ENCODE assay signal across 22 mouse cellular contexts in genomic region chr10:24719383-24719782, GRCm38 (mm10). TPM values are rescaled to one million over a fixed set of nuclear protein-coding genes. Genes with fewer than 3 reads are reported as not detected.
DNase-seq lines count a peak whose midpoint lies in the region; ATAC-seq and TF ChIP-seq lines count a peak whose summit lies in the region.
"Had no signal": no experiment of that assay in that cellular context is flagged by ENCODE, and none has a peak within 500 bp of the region (broad histone marks: within the 10 kb centered on the region; RNA-seq: fewer than 3 reads in every experiment).

No protein-coding gene starts in this region.

- H3K4me2 ChIP-seq in midbrain, embryonic 11.5 days, result no peak overlapping the region
- H3K4me2 ChIP-seq in CH12.LX (ENCODE audit: insufficient read depth, low read depth, poor library complexity, severe bottlenecking), result no peak overlapping the region
- no peak overlapping the region for H3K4me2 ChIP-seq in kidney, embryonic 15.5 days

- H3K9me3 ChIP-seq in midbrain, embryonic 11.5 days (ENCODE audit: control insufficient read depth, low read length), result no peaks in the 10 kb centered on the region
- H3K9me3 ChIP-seq in midbrain, embryonic 10.5 days (replicated peaks), result no peaks in the 10 kb centered on the region
- H3K9me3 ChIP-seq in CH12.LX (replicated peaks; ENCODE audit: low read length) (no peaks in the 10 kb centered on the region), MEL (replicated peaks; ENCODE audit: insufficient read depth, low read length) (no peaks in the 10 kb centered on the region)
- H3K9me3 ChIP-seq in kidney, embryonic 15.5 days (replicated peaks), result no peaks in the 10 kb centered on the region
- H3K9me3 ChIP-seq: G1E had no signal

- TF ChIP-seq EP300 in CH12.LX (IDR thresholded peaks at IDR 0.05; ENCODE audit: low read length) (no peak), MEL (IDR thresholded peaks at IDR 0.05; ENCODE audit: low read depth in 1 of 2, low read length in 2 of 2) (no peak)

- TF ChIP-seq POLR2A in CH12.LX (IDR thresholded peaks at IDR 0.05; ENCODE audit: low read depth, low read length) (no peak), MEL (IDR thresholded peaks at IDR 0.05; ENCODE audit: control insufficient read depth in 1 of 2, insufficient read depth in 1 of 2, low read depth in 1 of 2, low read length in 2 of 2, poor library complexity in 1 of 2) (no peak)

- no peak for ATAC-seq in midbrain, embryonic 11.5 days (ENCODE audit: low FRiP score)
- no peak for ATAC-seq in kidney, embryonic 15.5 days (replicated peaks; ENCODE audit: low FRiP score)
- ATAC-seq: activated CD4-positive, CD25-positive, alpha-beta regulatory T cell, adult 4 months; CD4-positive, CD25-positive, alpha-beta regulatory T cell, adult 4 months; Patski had no signal

- no peak overlapping the region for H3K4me3 ChIP-seq in midbrain, embryonic 11.5 days (ENCODE audit: low read depth, low read length)
- H3K4me3 ChIP-seq in midbrain, embryonic 10.5 days, result no peak overlapping the region
- H3K4me3 ChIP-seq in CH12.LX (replicated peaks in 1 of 3; ENCODE audit: low read depth in 2 of 3, low read length in 2 of 3, poor library complexity in 1 of 3) (no peak overlapping the region), MEL (ENCODE audit: control insufficient read depth in 1 of 2, insufficient read depth in 1 of 2, low read depth in 2 of 2, low read length in 2 of 2) (no peak overlapping the region)
- H3K4me3 ChIP-seq in kidney, embryonic 15.5 days (replicated peaks), result no peak overlapping the region

- H3K36me3 ChIP-seq in midbrain, embryonic 11.5 days (ENCODE audit: control insufficient read depth, insufficient read depth, low read length), result no peaks in the 10 kb centered on the region
- H3K36me3 ChIP-seq in midbrain, embryonic 10.5 days, result no peaks in the 10 kb centered on the region
- no peaks in the 10 kb centered on the region for H3K36me3 ChIP-seq in CH12.LX (replicated peaks in 1 of 2; ENCODE audit: control insufficient read depth in 1 of 2, insufficient read depth in 1 of 2, low read length in 1 of 2)
- no peaks in the 10 kb centered on the region for H3K36me3 ChIP-seq in MEL (ENCODE audit: control insufficient read depth in 1 of 2, insufficient read depth in 2 of 2, low read length in 2 of 2)
- H3K36me3 ChIP-seq in kidney, embryonic 15.5 days, result no peaks in the 10 kb centered on the region
- H3K36me3 ChIP-seq: G1E had no signal

- TF ChIP-seq CTCF in CH12.LX (conservative IDR thresholded peaks at IDR 0.05 in 1 of 2, IDR thresholded peaks at IDR 0.05 in 1 of 2; ENCODE audit: low read depth in 2 of 2, low read length in 2 of 2) (no peak), MEL (IDR thresholded peaks at IDR 0.05 in 2 of 3, conservative IDR thresholded peaks at IDR 0.05 in 1 of 3; ENCODE audit: control insufficient read depth in 1 of 3, insufficient read depth in 1 of 3, low read depth in 2 of 3, low read length in 3 of 3, poor library complexity in 1 of 3, severe bottlenecking in 1 of 3) (no peak)

- DNase-seq in midbrain, embryonic 11.5 days (ENCODE audit: low spot score, missing footprints), result peak; percentile 31
- no peak for DNase-seq in midbrain, embryonic 10.5 days (ENCODE audit: low spot score)
- DNase-seq in CH12.LX (ENCODE audit: extremely low read depth), result no peak
- no peak for DNase-seq in MEL (ENCODE audit: low read depth, low spot score)
- DNase-seq in liver, result no peak
- DNase-seq: adrenal gland, adult 2 months; adrenal gland, adult 8-10 months; adrenal gland, postnatal 10 days; adrenal gland, postnatal 14 days; adrenal gland, postnatal 25 days; adrenal gland, postnatal 36 days; B cell, adult 2 months; cerebellum, adult 11 months; cerebellum, adult 11-12 months; cerebellum, adult 18-20 months; cerebellum, adult 2 months; cerebellum, adult 8-10 months had no signal

- no peaks in the 10 kb centered on the region for H3K27me3 ChIP-seq in midbrain, embryonic 11.5 days (ENCODE audit: control insufficient read depth, insufficient read depth, low read length)
- peaks cover 10% of the 10 kb centered on the region; the same call in 1 of the 2 replicates for H3K27me3 ChIP-seq in midbrain, embryonic 10.5 days (ENCODE audit: low read depth, poor library complexity, severe bottlenecking)
- H3K27me3 ChIP-seq in CH12.LX (replicated peaks), result no peaks in the 10 kb centered on the region
- H3K27me3 ChIP-seq in MEL (ENCODE audit: control insufficient read depth in 1 of 2, insufficient read depth in 2 of 2, low read length in 2 of 2), result no peaks in the 10 kb centered on the region
- H3K27me3 ChIP-seq in kidney, embryonic 15.5 days, result no peaks in the 10 kb centered on the region

- dilution Hi-C loops in CH12.LX (cut with MboI; ENCODE audit: extremely low pct_ligation_motif_present, extremely low pct_unique_long_range_greater_than_20kb, low sequenced_read_pairs), result no loop called here

- H3K9ac ChIP-seq in midbrain, embryonic 11.5 days (ENCODE audit: low read length), result no peak overlapping the region
- H3K9ac ChIP-seq in CH12.LX (ENCODE audit: insufficient read depth, low read depth) (no peak overlapping the region), MEL (ENCODE audit: control insufficient read depth, low read depth, low read length, poor library complexity, severe bottlenecking) (no peak overlapping the region)
- H3K9ac ChIP-seq in kidney, embryonic 15.5 days, result no peak overlapping the region

- 85% methylated on average over 4 of the region's 4 CpGs for WGBS in midbrain, embryonic 11.5 days
- 87% methylated on average over 4 of the region's 4 CpGs for WGBS in midbrain, embryonic 10.5 days
- 87% methylated on average over 4 of the region's 4 CpGs for WGBS in kidney, embryonic 15.5 days

- in situ Hi-C loops in CH12.LX (cut with MboI; ENCODE audit: low pct_ligation_motif_present, low pct_unique_long_range_greater_than_20kb, low sequenced_read_pairs), result no loop called here

- no peaks in the 10 kb centered on the region for H3K79me2 ChIP-seq in CH12.LX (replicated peaks; ENCODE audit: control insufficient read depth, extremely low read depth, insufficient read depth, poor library complexity, severe bottlenecking)
- no peaks in the 10 kb centered on the region for H3K79me2 ChIP-seq in MEL (ENCODE audit: control insufficient read depth, insufficient read depth, low read length, poor library complexity)

- 0 out of 2 replicates have a peak, but pooled peaks cover 2% of the 10 kb centered on the region for H3K4me1 ChIP-seq in midbrain, embryonic 11.5 days (ENCODE audit: control insufficient read depth, insufficient read depth, low read length)
- peaks cover 11% of the 10 kb centered on the region for H3K4me1 ChIP-seq in midbrain, embryonic 10.5 days
- H3K4me1 ChIP-seq in CH12.LX (ENCODE audit: control insufficient read depth in 1 of 2, insufficient read depth in 2 of 2) (no peaks in the 10 kb centered on the region), MEL (ENCODE audit: control insufficient read depth in 1 of 2, insufficient read depth in 2 of 2, low read length in 2 of 2) (no peaks in the 10 kb centered on the region)
- H3K4me1 ChIP-seq in kidney, embryonic 15.5 days, result no peaks in the 10 kb centered on the region

- TF ChIP-seq RAD21 in CH12.LX (IDR thresholded peaks at IDR 0.05; ENCODE audit: low read depth, low read length) (no peak), MEL (IDR thresholded peaks at IDR 0.05; ENCODE audit: low read depth, low read length) (no peak)

- no peak overlapping the region for H3K27ac ChIP-seq in midbrain, embryonic 11.5 days (ENCODE audit: low read depth, low read length)
- H3K27ac ChIP-seq in midbrain, embryonic 10.5 days (replicated peaks), result no peak overlapping the region
- H3K27ac ChIP-seq in CH12.LX (ENCODE audit: insufficient read depth, low read depth), result no peak overlapping the region
- no peak overlapping the region for H3K27ac ChIP-seq in MEL (ENCODE audit: control insufficient read depth, low read depth, low read length)
- no peak overlapping the region for H3K27ac ChIP-seq in kidney, embryonic 15.5 days

TF ChIP-seq in CH12.LX, 34 proteins besides CTCF, POLR2A, EP300 and RAD21:
- TF ChIP-seq ZNF384 (IDR thresholded peaks at IDR 0.05; ENCODE audit: low read depth, low read length) (no peak), TBP (conservative IDR thresholded peaks at IDR 0.05; ENCODE audit: low read depth, low read length) (peak; percentile 87)

TF ChIP-seq in MEL, 35 proteins besides CTCF, POLR2A, EP300 and RAD21:
- TF ChIP-seq TBP (IDR thresholded peaks at IDR 0.05; ENCODE audit: low read depth, low read length), result peak; percentile 93
- TF ChIP-seq NELFE (IDR thresholded peaks at IDR 0.05; ENCODE audit: low read depth, low read length), result no peak
- no peak for TF ChIP-seq SIN3A (IDR thresholded peaks at IDR 0.05; ENCODE audit: low read length)

RNA-seq across cellular contexts. Expression of gene Enpp1, which starts 7.4 kb away (rescaled TPM):
- polyA plus RNA-seq in midbrain, embryonic 11.5 days (2014; fragmentation: Nextera tagmentation; extraction: Ambion mirVana), result 1.2 and 1.4 TPM in 2 replicates
- 0.36 and 0.92 TPM in 2 replicates for polyA plus RNA-seq in midbrain, embryonic 10.5 days (2016; fragmentation: Nextera tagmentation; extraction: Ambion mirVana)
- total RNA-seq in CH12.LX (2012; rRNA removed), result 2.8 and 3.1 TPM in 2 replicates
- total RNA-seq in CH12.LX (2014; rRNA removed), result 0.34 and 0.58 TPM in 2 replicates
- 0.79 and 0.87 TPM in 2 replicates for polyA plus RNA-seq in CH12.LX (2012; ENCODE audit: insufficient read length, low read depth)
- total RNA-seq in MEL (2012; rRNA removed), result 0.07 and 0.12 TPM in 2 replicates
- under 1 TPM in 1 of 2 experiments, not detected in 1; 0.15 TPM for polyA plus RNA-seq in MEL (2012; ENCODE audit: insufficient read depth in 1 of 2, insufficient read length in 2 of 2, low read depth in 1 of 2, low replicate concordance in 2 of 2, missing spikeins in 1 of 2)
- 3.9 and 4.1 TPM in 2 replicates for polyA plus RNA-seq in kidney, embryonic 15.5 days (2015; fragmentation: Nextera tagmentation; extraction: Ambion mirVana)
- polyA plus RNA-seq: G1E had no signal
